Mouse (Mus musculus) testis, postnatal 14 days (tissue): ENCODE data around the gene Rsrc1.

Source experiments
- DNase-seq: peaks from one replicate; pipeline ENCODE4 v3.0.0; 2021; ENCODE audit warnings: low spot score

Gene Rsrc1

DNA sequence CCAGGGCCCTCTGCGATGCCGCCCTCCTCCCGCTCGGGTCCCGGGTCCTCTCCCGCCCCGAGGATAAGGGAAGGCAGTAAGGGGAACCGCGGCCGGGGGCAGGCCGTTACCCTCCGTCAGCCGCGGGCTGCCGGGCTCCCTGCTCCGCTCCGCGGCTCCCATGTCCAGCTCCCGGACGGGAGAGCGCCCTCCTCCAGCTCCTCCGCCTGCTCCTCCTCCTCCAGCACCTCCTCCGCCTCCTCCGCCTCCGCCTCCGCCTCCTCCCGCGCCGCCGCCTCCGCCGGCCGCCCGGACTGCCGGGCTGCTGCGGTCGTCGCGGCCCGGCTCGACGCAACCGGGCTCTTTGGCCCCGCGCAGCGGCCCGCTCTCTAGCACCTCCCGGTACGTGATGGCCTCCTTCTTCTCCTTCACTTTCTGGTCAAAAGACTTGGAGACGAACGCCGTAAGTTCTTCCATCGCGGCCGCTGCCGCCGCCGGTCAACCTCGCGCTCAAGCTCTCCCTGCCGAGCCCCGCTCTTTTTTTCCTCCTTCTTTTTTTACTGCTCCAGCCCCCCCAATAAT lies at the start of gene Rsrc1:
Gene Rsrc1 (plus strand): TSS at position 290 of the 561 bp plus-strand sequence.
- peak; percentile 59 for DNase-seq

GRCm38 (mm10) chr3:66939675-66940074 lies 41.5 kb upstream of the Rsrc1 start:
- no peak for DNase-seq

GRCm38 (mm10) chr3:66955126-66955525 lies 26.1 kb upstream of the Rsrc1 start:
- DNase-seq: no peak

DNA sequence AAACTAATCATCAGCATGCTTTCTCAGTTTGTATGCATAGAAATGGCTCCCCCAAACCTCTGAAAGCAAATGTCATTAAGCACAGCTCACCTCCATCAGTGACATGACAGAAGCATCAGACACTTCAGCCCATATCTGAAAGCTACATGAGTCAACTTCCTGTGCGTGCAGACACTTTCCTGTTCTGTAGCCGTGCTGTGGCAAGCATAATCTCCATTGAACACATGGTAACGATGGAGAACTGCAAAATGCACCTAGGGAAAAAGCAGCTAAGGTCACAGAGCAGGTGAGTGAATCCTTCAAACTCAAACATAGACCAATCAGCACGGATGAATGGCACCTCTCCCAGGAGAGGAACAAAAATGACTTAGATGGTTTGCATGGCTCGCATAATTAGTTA lies 21.2 kb upstream of the Rsrc1 start:
- no peak for DNase-seq

- DNase-seq: no peak
These were observed 16.3 kb upstream of the Rsrc1 start for GRCm38 (mm10) chr3:66964884-66965283.

- no peak for DNase-seq
These were observed 13.7 kb upstream of the Rsrc1 start for GRCm38 (mm10) chr3:66967508-66967907.

DNA sequence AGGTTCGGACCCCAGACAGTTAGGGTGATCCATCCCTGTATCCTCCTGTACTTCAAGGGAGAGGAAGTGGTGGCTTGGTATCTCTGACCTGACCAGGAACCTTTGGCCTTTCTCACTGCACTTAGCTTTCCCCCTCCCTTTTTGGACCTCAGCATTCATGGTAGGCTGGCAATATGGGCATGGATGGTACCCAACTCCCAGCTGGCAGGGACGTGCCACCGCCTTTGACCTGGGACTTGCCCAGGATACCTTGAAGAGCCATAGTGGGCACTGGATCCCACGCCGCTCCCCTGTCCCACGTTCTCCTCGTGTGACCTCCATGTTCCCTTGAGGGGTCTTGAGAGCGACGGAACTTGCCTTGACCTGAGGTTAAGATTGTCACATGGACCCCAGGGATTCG lies 10.9 kb upstream of the Rsrc1 start:
- no peak for DNase-seq

GRCm38 (mm10) chr3:66970661-66971331 lies 10.4 kb upstream of the Rsrc1 start:
- no peak for DNase-seq

DNA sequence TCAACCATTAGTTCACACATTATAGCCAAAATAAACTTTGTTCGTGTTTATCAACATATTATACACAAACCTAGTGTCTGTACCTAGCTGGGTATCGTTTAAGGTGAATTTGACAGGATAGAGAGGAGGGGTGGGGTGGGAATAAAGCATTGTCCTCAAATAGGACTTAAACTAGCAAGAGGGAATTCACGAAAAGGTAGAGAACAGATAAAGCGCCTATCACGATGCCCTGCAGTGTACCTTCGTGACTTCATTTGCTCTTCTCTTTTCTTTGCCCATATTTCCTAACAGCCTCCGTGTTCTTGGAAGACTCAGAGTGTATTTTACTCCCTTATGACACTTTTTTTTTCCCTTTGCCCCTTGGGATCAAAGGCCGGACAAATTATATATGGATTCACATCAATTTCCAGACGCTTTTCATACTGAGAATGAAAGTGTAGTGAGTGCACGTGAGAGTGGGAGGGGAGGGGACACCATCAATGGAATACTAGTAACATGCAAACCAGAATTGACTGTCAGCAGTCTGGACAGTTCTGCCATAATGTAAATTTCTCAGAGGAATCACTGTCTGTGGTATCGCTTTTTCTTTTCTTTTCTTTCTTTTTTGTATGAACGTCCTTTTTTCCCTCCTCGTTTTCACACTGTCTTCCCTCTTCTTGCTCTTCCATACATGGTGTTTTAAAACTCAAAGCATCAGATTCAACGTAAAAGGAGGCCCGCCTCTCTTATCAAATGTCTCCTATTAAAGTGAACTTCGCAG lies 8.8 kb upstream of the Rsrc1 start:
- DNase-seq: no peak

DNA sequence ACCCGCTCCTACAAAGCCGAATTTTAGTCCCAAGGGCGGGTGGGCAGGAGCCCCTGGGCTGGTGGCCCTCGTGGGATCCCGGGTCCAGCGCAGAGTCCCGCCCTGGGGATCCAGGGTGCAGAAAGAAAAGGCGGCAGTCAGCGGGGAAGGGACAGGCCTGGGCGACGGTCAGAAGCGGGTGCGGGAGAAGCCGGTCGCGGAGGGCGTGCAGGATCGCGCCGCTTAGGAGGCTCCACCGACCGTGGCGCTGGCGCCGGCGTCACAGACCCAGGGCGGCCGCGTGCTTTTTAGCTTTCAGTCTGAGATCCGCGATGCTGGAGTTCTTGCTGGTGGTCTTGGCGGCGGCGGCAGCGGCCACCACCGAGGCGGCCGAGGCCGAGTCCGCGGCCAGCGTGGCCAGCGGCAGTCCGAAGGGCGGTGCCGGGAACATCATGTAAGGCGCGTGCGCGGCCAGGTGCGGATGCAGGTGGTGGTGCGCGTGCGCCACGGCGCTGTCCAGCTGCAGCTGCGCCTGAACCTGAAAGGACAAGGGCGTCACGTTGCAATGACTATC lies 7.7 kb upstream of the Rsrc1 start:
- DNase-seq: peak; percentile 73

DNA sequence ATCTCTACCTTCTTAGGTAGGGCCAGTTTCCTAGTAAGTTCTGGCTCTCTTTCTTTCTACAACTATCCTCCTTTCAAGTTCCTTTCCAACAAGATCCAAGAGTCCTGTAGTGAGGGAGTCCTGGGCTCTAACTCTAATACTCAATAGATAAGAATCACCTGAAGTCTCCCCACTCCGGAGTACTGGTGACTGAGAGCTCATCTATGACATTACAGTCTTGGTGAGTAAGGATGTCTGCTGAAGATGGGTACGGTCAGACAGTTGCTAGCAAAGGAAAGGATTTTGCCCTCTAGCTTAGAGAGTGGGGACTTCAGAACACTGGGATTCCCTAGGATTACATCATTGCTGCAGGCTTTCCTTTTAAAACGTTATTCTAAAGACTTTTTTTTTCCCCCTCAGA lies 6.7 kb upstream of the Rsrc1 start:
- no peak for DNase-seq

DNA sequence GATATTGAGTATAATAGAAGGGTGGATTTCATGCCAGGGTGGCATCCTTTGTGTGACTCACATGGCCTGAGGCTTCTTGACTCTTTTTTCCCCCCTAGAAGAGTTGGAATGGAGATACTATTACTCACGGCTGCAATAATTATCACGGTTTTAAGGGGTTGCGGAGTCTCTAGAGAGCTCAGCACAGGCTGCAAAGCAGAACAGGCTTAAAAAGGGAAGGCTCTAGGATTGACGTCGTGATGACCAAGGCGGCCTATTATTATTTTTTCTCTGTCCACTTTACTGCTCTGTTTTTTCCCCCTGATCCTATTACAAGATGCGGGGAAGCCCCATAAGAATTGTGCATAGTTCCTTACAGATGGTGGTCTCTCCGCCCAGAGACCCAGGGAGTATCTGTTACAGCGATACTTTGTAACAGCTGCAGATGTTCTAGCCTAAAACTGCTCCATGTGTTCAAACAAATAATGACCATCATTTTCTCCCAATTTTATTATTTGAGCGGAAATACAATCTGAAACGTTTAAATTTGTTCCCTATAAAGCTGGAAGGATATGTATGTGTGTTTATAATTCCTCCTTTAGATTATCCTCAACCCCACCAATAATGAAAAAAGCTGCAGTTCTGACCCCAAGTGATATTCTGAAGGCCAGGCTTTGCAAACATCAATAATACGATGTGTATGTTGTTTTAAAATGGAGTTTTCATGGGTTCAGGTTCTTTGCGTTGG lies 4.1 kb upstream of the Rsrc1 start:
- DNase-seq: no peak

DNA sequence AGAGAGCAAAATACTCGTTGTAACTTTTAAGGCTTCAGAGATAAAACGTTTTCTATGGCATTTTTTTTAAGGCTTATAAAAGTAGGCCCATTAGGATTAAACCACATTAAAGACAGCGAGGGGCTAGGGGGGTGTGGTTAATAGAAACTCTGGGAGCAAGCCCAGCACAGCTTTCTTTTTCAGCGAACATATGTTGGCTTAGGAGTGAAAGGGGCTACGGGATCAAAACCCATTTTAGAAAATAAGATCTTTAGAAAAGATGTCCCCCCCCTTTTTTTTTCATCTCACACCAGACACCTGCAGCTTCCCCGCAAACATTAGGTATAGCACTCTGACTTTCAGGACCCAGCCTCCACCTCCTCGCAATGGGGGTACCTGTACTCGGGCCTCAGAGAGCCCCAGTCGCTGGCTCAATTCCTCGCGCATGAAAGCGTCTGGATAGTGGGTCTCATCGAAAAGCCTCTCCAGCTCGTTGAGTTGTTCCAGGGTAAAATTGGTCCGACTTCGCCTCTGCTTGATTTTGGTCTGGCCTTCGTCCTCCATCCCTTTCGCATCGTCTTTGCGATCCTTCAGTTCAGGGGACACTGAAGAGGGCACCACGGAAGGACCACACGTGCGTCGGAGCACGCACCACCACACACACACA lies 3.3 kb upstream of the Rsrc1 start:
- DNase-seq: no peak

- DNase-seq: no peak
These were observed 2.5 kb upstream of the Rsrc1 start for GRCm38 (mm10) chr3:66978457-66979381.

DNA sequence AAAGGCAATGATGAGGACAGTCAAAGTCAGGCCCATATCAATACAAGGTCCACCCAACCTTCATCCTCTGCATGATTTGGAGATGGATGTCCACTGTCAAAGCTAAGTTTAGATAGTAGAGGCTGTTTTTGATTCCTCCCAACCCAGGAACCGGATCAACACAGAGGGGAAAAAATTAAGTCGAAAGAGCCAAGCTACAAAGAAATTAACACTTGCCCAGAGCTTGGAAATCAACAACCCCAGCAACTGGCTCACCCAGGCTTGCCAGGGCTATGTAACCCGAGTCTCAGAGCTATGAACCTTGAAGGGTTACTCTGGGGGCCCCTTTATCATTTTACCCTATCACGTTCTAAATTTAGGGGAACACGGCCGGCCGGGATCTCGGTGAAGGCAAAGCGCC lies 1.7 kb upstream of the Rsrc1 start:
- DNase-seq: no peak

GRCm38 (mm10) chr3:66980111-66980975 lies 847 bp upstream of the Rsrc1 start:
- DNase-seq: no peak

- DNase-seq: no peak
These were observed 516 bp downstream of the Rsrc1 start, which contains the start of gene Shox2 for GRCm38 (mm10) chr3:66981706-66982105. Gene Shox2 (minus strand): TSS chr3:66981771.

GRCm38 (mm10) chr3:66982181-66982911 lies 1.2 kb downstream of the Rsrc1 start:
- no peak for DNase-seq

DNA sequence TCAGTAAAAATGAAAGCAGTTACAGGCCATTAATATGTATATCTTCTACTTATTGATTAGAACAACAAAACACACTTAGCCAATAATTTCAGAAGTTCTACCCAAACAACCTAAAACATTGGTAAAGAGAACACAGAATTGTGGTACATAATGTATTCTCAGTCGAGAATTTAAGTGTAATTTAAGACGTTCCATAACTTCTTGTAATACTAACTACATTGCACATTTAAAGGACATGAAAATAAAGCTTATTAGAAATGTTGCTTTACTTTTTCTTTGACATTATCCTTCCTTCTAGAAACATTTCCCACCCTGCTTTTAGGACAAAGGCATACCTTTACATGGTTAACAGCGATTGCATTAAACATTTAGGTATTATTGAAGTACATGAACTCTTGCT lies 2.3 kb downstream of the Rsrc1 start:
- no peak for DNase-seq
